Mouse (Mus musculus) neutrophil, adult 5-6 weeks (primary cell): Measurements from ENCODE around the gene Tnfrsf14. TPM values are rescaled to one million over a fixed set of nuclear protein-coding genes. Genes with fewer than 3 reads are reported as not detected.

Source experiments
- ATAC-seq: fragments of 151-379, 151-347 bp; 2 replicates; pipeline ENCODE4 v1.8.0; 2017; ENCODE audit warnings: mild to moderate bottlenecking, moderate TSS enrichment; ENCODE audit not compliant: insufficient number of reproducible peaks, poor library complexity, low FRiP score, severe bottlenecking; ENCODE audit errors: extremely low read depth
- total RNA-seq: library from RNA; stranded (forward); fragments of 200-1000 nt; gene quantifications from 2 replicates; pipeline ENCODE4 v1.2.3, GENCODE M21; 2017

The Tnfrsf14 gene
- total RNA-seq, 1 experiment from 2014 or later = 32.6 TPM

DNA sequence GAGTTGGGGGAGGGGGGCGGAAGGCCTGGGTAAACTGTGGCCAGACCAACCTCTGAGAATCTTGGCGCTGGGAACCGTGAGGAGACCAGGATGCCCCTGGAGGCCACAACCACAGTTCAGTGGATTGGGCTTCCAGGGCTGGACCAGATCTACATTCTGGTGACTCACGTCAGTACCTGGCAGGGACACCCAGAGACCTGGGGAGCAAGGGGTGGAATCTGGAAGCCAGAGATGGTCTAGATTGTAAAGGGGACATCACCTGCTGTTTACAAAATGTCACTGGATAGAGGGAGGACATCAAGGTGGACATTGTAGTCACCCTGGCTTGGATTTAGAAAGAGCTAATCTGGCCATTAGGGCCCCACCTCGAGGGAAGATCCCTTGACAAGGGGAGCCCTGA is 32.8 kb downstream of the Tnfrsf14 start:
- no peak for ATAC-seq

DNA sequence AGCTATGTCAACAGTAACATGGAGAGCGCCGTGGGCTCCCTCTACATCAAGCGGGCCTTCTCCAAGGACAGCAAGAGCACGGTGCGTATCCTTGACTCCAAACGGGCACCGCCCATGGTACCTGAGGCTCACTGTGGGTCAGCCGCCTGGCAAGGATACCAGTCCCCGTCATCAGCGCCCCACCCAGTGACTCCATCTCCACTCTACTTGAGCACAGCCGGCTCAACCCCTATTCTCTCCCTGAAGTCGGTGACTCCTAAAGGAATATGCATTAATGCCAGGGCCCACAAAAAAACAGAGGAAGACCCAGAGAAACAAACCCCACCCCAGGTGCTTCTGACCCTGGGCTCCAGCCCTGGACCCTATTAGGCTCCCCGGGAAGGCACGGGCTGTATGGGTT is 37.5 kb downstream of the Tnfrsf14 start:
- ATAC-seq = no peak

DNA sequence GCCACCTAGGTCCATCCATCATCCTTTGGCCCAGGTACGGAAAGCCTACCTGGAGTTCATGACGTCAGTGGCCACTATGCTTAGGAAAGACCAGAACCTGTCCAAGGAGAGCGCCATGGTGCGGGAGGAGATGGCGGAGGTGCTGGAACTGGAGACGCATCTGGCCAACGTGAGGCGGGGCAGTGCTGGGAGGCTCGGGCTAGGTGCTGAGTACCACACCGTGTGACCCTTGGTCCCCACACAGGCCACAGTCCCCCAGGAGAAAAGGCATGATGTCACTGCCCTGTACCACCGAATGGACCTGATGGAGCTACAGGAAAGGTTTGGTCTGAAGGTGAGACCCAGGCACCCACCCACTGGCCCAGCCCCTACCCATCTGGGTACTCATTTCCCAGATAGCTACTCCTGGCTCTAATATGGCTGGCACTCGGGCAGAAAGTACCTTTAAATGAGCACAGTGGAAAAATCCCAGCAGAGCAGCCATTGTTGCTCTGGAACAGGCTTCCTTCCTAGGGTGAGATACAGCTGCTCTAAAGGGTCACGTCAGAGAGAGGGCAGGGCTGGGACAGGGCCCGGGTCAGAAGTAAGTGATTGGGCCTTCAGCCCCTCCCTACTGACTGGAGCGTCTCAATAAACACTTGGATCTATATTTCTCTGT is 40.6 kb downstream of the Tnfrsf14 start:
- ATAC-seq = no peak

DNA sequence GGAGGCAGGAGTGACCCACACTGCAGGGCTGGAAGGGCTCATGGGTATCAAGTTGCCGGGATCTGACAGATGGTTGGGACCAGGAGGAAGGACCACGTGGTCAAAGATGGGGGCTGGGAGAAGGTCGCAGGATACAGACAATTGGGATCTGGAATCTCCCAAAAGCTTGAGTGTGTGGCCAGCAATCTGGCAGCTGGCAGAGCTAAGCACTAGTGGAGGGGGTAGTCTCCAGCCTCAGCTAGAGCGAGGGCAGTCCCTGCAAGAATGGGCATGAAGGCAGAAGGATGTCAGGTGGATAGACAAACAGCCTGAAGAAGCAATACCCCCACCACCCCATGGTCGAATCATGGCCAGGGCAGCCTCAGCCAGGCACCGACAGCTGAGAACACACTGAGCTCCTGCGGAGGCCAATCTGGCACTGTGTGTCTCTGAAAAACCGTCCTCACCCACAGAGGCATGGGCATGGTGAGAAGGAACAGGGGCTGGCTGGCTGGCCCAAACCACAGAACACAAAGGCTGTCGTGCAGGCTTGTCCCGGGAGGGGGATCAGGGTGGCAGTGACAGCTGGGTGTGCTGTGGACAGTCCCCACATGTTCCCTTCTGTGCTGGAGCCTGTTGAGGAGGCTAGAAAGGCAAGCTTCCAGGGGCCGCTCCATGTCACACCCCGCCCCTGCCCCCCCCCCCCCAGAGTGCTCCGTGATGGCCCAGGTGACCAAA is 41.3 kb downstream of the Tnfrsf14 start:
- ATAC-seq = no peak

DNA sequence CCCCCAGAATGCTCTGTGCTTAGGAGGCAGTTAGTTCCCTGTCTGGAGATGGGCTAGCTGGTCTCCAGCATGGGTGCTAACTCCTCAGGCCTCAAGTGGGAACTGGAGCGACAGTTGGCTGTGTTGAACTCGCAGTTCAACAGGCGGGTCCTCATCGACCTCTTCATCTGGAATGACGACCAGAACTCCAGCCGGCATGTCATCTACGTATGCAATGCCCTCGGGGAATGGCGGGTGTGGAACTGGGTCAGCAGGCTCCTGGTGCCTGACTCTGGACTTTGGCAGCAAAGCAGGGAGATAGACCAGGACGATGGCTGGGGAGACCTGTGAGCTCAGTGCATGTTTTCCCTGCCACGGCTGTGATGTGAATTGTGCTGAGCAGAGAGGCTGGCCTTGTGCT is 42.9 kb downstream of the Tnfrsf14 start:
- ATAC-seq = no peak

DNA sequence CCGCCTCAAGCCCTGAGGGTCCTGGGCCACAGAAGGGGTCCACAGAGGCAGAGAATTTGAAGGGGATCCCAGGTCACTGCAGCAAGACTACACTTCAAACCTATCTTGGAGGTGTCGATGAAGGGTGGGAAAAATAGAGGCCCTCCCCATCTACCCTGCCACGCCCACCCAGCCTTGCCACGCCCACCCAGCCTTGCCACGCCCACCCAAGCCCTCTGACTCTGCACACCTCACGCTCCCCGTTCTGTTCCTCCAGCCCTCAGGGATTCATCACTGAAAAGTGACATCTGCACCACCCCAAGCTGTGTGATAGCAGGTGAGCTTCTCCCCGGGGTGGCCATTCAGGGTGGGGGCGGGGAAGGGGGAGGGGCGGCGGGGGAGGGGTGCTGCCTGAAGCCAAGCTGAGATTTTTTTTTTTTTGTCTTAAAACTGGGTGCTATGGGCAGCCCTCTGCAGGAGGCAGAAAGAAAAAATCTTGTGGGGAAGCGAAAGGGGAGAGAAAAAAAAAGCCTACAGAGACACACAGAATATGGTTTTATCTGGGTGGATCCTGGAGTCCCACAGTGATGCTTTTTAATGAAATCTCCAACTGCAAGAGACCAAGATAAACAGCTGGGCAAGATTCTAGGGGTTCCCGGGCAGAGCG is 46.2 kb downstream of the Tnfrsf14 start:
- ATAC-seq = no peak

DNA sequence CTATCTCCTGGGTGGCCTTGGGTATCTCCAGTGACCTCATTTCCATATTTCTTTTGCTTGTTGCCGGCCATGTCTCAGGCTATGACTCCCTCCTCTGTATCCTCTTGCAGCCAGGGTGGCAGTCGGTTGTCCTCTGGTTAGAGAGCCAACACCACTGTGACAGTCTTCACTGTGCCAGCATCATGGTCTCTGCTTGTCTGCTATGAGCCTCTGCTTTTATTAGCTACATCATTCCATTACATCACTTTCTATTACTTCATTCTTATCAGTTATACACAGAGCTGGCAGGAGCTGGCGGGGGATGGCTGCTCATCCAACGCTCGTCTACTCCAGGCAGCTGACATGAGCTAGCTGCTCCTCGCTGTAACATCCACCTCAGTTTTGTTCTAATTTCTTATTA is 47.6 kb downstream of the Tnfrsf14 start:
- ATAC-seq = no peak

DNA sequence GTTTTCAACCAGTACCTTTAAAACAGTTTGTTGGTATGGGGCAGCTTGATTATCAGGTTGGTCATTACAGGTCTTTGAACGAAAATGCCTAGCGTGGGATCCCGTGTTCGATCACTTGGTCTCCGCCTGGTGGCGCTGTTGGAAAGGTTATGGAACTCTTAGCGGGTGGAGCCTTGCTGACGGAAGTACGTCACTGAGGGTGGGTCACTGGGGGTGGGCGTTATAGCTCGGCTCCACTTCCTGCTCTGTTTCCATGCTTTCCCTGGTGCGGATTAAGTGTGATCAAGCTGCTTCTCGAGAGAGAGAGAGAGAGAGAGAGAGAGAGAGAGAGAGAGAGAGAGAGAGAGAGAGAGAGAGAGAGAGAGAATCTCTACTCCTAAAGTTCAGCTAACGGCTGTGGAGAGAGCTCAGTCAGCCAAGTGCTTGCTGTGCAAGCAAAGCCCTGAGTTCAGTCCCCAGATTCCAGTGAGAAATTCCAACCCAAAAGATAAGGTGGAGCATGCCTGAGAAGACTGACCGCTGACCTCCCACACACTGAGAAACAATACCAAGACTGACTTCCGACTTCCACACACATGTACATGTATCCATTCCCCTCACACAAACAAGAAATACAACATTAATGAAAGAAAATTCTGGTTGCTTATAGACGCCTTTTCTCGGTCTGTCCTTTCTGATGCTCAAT is 50.4 kb downstream of the Tnfrsf14 start:
- ATAC-seq = peak; percentile 99

DNA sequence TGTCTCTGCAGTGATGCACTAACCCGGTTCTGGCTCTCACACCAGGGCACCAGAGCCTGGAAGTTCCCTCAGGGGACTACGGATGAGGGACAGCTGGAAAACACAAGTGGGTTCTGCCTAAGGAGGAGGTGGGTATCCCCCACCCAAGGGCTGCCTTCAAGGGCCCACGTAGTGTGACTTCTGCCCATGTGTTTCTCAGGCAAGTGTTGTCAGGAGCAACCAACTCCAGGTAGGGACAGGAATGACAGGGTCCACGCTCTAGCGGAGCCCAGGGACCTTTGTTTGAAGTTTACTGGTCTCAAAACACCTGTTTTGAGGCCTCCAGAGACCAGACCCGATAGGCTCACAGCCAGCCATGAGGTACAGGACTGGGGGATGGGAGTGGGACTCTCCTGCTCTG is 55.2 kb downstream of the Tnfrsf14 start:
- no peak for ATAC-seq

Other genes starting within 250 kb of the Tnfrsf14 start
- not detected in 2 replicates for gene Ttc34, start 91.1 kb downstream of the Tnfrsf14 start, total RNA-seq
- gene Mmel1, start 59.0 kb downstream of the Tnfrsf14 start, total RNA-seq = not detected in 2 replicates
- gene Fam213b, start 29.4 kb downstream of the Tnfrsf14 start, total RNA-seq = 3.4 and 4.4 TPM in 2 replicates
- gene Hes5, start 32.4 kb upstream of the Tnfrsf14 start, total RNA-seq = 0.35 and 1.8 TPM in 2 replicates
- 41.4 and 44.8 TPM in 2 replicates for gene Pank4, start 35.6 kb upstream of the Tnfrsf14 start, total RNA-seq
- 0.12 TPM in 1 of 2 replicates, not detected in the other for gene Plch2, start 128.2 kb upstream of the Tnfrsf14 start, total RNA-seq
- 14.3 and 17.1 TPM in 2 replicates for gene Pex10, start 138.5 kb upstream of the Tnfrsf14 start, total RNA-seq
- 82.5 and 91.0 TPM in 2 replicates for gene Rer1, start 157.8 kb upstream of the Tnfrsf14 start, total RNA-seq
- gene Morn1, start 158.0 kb upstream of the Tnfrsf14 start, total RNA-seq = 0.74 and 3.4 TPM in 2 replicates